8 mouse cellular contexts compared by ENCODE assay signal in genomic region chrX:161716503-161716864, GRCm38 (mm10). TPM values are rescaled to one million over a fixed set of nuclear protein-coding genes. Genes with fewer than 3 reads are reported as not detected.
DNase-seq lines count a peak whose midpoint lies in the region; ATAC-seq and TF ChIP-seq lines count a peak whose summit lies in the region.

No protein-coding gene starts in this region.

- no peak for DNase-seq in lung, embryonic 14.5 days
- DNase-seq in lung, postnatal 10 days = no peak
- no peak for DNase-seq in forebrain, embryonic 14.5 days (ENCODE audit: low spot score)
- DNase-seq in limb, embryonic 14.5 days (ENCODE audit: low spot score) = no peak
- no peak for DNase-seq in cerebellum, adult 9-11 months
- DNase-seq in cerebellum, adult 18-20 months = no peak
- DNase-seq in urinary bladder, postnatal 25 days (ENCODE audit: low spot score) = no peak

- no peak overlapping the region for H3K27ac ChIP-seq in lung, embryonic 14.5 days (ENCODE audit: low read depth)
- no peak overlapping the region for H3K27ac ChIP-seq in forebrain, embryonic 14.5 days (ENCODE audit: low read depth, low read length)
- H3K27ac ChIP-seq in limb, embryonic 14.5 days (replicated peaks; ENCODE audit: low read depth, low read length) = no peak overlapping the region
- H3K27ac ChIP-seq in small intestine, adult 2 months (ENCODE audit: insufficient read depth, low read depth, low read length) = no peak overlapping the region

- H3K9me3 ChIP-seq in lung, embryonic 14.5 days (ENCODE audit: low read depth, low read length) = no peaks in the 10 kb centered on the region
- H3K9me3 ChIP-seq in forebrain, embryonic 14.5 days (replicated peaks; ENCODE audit: control insufficient read depth, low read length) = no peaks in the 10 kb centered on the region
- H3K9me3 ChIP-seq in limb, embryonic 14.5 days (ENCODE audit: control insufficient read depth, low read length) = no peaks in the 10 kb centered on the region

- ATAC-seq in lung, embryonic 14.5 days (ENCODE audit: insufficient read depth) = peak; percentile 23; the same call in 1 of the 2 replicates
- ATAC-seq in forebrain, embryonic 14.5 days = peak; percentile 21; the same call in 1 of the 2 replicates
- no peak for ATAC-seq in limb, embryonic 14.5 days (ENCODE audit: low FRiP score, low read depth)

- H3K4me1 ChIP-seq in lung, embryonic 14.5 days (ENCODE audit: insufficient read depth) = no peaks in the 10 kb centered on the region
- no peaks in the 10 kb centered on the region for H3K4me1 ChIP-seq in forebrain, embryonic 14.5 days (ENCODE audit: control insufficient read depth, insufficient read depth, low read length)
- no peaks in the 10 kb centered on the region for H3K4me1 ChIP-seq in limb, embryonic 14.5 days (ENCODE audit: control insufficient read depth, insufficient read depth, low read length)
- H3K4me1 ChIP-seq in small intestine, adult 2 months (ENCODE audit: control insufficient read depth, insufficient read depth, insufficient read length, low read length) = no peaks in the 10 kb centered on the region; the same call in 1 of the 2 replicates

- 30% methylated on average over 9 of the region's 9 CpGs for WGBS in lung, embryonic 14.5 days
- WGBS in forebrain, embryonic 14.5 days = 43% methylated on average over 9 of the region's 9 CpGs
- 43% methylated on average over 9 of the region's 9 CpGs for WGBS in limb, embryonic 14.5 days
- WGBS in small intestine, adult 2 months = 25% methylated on average over 9 of the region's 9 CpGs

- H3K36me3 ChIP-seq in lung, embryonic 14.5 days (ENCODE audit: insufficient read depth) = no peaks in the 10 kb centered on the region
- no peaks in the 10 kb centered on the region for H3K36me3 ChIP-seq in forebrain, embryonic 14.5 days (ENCODE audit: control insufficient read depth, insufficient read depth, low read length)
- H3K36me3 ChIP-seq in limb, embryonic 14.5 days (ENCODE audit: control insufficient read depth, insufficient read depth, low read length) = no peaks in the 10 kb centered on the region
- no peaks in the 10 kb centered on the region for H3K36me3 ChIP-seq in small intestine, adult 2 months (ENCODE audit: control insufficient read depth, insufficient read depth, low read length)

- peak overlapping the region; percentile 48 for H3K4me3 ChIP-seq in lung, embryonic 14.5 days (ENCODE audit: low read depth, low read length)
- H3K4me3 ChIP-seq in forebrain, embryonic 14.5 days (ENCODE audit: low read depth, low read length) = peak overlapping the region; percentile 54
- peak overlapping the region; percentile 47 for H3K4me3 ChIP-seq in limb, embryonic 14.5 days (replicated peaks; ENCODE audit: low read length)
- H3K4me3 ChIP-seq in small intestine, adult 2 months (ENCODE audit: low read depth, low read length) = peak overlapping the region; percentile 87

- TF ChIP-seq CTCF in lung, embryonic 14.5 days (IDR thresholded peaks at IDR 0.05; ENCODE audit: low read depth) = no peak
- no peak for TF ChIP-seq CTCF in small intestine, adult 2 months (IDR thresholded peaks at IDR 0.05; ENCODE audit: extremely low read depth, insufficient read length, insufficient replicate concordance, low read depth, low read length)

- peaks cover 15% of the 10 kb centered on the region for H3K27me3 ChIP-seq in lung, embryonic 14.5 days (ENCODE audit: insufficient read depth, low read length)
- H3K27me3 ChIP-seq in forebrain, embryonic 14.5 days (replicated peaks; ENCODE audit: control insufficient read depth, insufficient read depth, low read length) = no peaks in the 10 kb centered on the region
- peaks cover 28% of the 10 kb centered on the region; the same call in 1 of the 2 replicates for H3K27me3 ChIP-seq in limb, embryonic 14.5 days (ENCODE audit: control insufficient read depth, insufficient read depth, low read length)
- H3K27me3 ChIP-seq in small intestine, adult 2 months (ENCODE audit: control insufficient read depth, insufficient read depth, low read length) = peaks cover 8% of the 10 kb centered on the region

- TF ChIP-seq POLR2A in limb, embryonic 14.5 days (IDR thresholded peaks at IDR 0.05; ENCODE audit: borderline replicate concordance, extremely low read depth, insufficient read depth, insufficient read length) = no peak
- TF ChIP-seq POLR2A in small intestine, adult 2 months (IDR thresholded peaks at IDR 0.05; ENCODE audit: low read depth, low read length) = no peak

- H3K4me2 ChIP-seq in lung, embryonic 14.5 days = peak overlapping the region; percentile 80
- peak overlapping the region; percentile 68 for H3K4me2 ChIP-seq in forebrain, embryonic 14.5 days (ENCODE audit: low read length)
- H3K4me2 ChIP-seq in limb, embryonic 14.5 days (replicated peaks; ENCODE audit: low read depth, low read length, severe bottlenecking) = peak overlapping the region; percentile 87

- H3K9ac ChIP-seq in lung, embryonic 14.5 days = no peak overlapping the region
- peak overlapping the region; percentile 75; the same call in 1 of the 2 replicates for H3K9ac ChIP-seq in forebrain, embryonic 14.5 days (ENCODE audit: low read length)
- H3K9ac ChIP-seq in limb, embryonic 14.5 days (ENCODE audit: low read depth, low read length, severe bottlenecking) = peak overlapping the region; percentile 47; the same call in 1 of the 2 replicates

RNA-seq across cellular contexts. Expression of gene Rai2, which starts 0.4 kb away (rescaled TPM):
- 2.8 and 3.3 TPM in 2 replicates for polyA plus RNA-seq in lung, embryonic 14.5 days (2014; fragmentation: Nextera tagmentation; extraction: Ambion mirVana)
- polyA plus RNA-seq in forebrain, embryonic 14.5 days (2014; fragmentation: Nextera tagmentation; extraction: Ambion mirVana) = 14.7 and 18.5 TPM in 2 replicates
- polyA plus RNA-seq in limb, embryonic 14.5 days (2012; rRNA removed) = 5.6 and 7.0 TPM in 2 replicates
- 6.2 and 6.4 TPM in 2 replicates for polyA plus RNA-seq in limb, embryonic 14.5 days (2014; fragmentation: Nextera tagmentation; extraction: Ambion mirVana)
- polyA plus RNA-seq in small intestine, adult 2 months (2012; rRNA removed) = 4.0 and 4.4 TPM in 2 replicates
